Mouse (Mus musculus) 416B (cell line): Measurements from ENCODE around the gene Dnah14.
"Not testable (repeated sequence)": the region's sequence is repeated elsewhere in the genome, so short reads cannot be mapped to it uniquely, and the experiment has no call there.

Source experiments
- DNase-seq: peaks from one replicate; pipeline ENCODE4 v3.0.0; 2011; ENCODE audit warnings: low read depth

Dnah14 gene

DNA sequence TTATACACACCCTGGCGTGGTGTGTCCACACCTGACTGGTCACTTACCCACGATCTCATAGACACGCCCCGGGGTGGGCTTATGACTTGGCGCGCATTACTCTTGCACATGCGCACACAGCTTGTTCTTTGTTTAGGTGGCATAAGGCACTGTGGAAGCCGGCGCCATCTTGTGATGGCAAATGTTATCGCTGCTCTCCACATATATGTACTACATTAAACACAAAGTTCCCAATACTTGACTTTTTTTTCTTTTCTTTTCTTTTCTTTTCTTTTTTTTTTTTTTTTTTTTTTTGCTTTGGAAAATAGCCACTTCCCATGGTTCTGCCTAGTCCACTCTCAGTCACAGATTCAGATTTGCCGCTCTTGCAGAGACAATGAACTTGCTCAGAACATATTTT is 206.2 kb downstream of the Dnah14 start:
- DNase-seq, result not testable (repeated sequence)

GRCm38 (mm10) chr1:181789952-181790351 is 213.6 kb downstream of the Dnah14 start:
- DNase-seq, result no peak

GRCm38 (mm10) chr1:181793541-181793940 is 217.2 kb downstream of the Dnah14 start:
- no peak for DNase-seq

- DNase-seq, result no peak
Observed at GRCm38 (mm10) chr1:181799911-181800310, 223.6 kb downstream of the Dnah14 start.

- DNase-seq, result no peak
Observed at GRCm38 (mm10) chr1:181800667-181801066, 224.3 kb downstream of the Dnah14 start.

DNA sequence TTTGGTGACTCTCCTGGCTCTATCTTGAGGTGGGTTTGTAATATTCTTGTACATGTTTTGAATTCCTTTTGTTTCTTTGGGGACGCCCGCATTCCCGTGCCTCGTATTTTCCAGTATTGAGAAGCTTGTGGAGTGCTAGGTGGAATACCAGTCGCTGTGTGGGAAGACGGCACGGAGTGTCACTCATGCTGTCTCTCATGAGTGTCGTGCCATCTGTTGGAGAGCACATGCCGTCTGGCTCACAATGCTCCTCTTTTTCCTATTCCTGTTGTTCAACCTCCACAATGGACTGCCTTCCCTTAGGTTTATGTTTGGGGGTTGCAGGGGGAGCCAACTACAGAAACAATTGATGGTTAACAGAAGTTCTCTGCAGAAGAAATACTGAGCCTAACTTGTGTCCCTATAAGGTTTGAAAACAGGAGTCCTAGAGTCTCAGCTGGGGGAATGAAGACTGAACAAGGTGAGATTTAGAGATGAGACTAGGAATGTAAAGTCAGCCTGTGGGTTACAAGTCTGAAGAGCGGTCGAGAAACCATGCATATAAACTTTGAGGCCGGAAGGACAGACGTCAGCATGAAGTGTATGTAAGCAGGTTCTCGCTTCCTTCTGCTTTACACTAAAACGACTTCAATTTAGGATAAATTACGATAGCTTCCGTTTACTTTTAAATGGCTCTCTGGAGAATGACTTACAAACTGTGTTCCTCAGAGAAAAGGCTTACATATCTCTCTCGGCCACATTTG is 235.3 kb downstream of the Dnah14 start:
- no peak for DNase-seq

- DNase-seq, result no peak
Observed at GRCm38 (mm10) chr1:181826716-181827115, 250.4 kb downstream of the Dnah14 start.

DNA sequence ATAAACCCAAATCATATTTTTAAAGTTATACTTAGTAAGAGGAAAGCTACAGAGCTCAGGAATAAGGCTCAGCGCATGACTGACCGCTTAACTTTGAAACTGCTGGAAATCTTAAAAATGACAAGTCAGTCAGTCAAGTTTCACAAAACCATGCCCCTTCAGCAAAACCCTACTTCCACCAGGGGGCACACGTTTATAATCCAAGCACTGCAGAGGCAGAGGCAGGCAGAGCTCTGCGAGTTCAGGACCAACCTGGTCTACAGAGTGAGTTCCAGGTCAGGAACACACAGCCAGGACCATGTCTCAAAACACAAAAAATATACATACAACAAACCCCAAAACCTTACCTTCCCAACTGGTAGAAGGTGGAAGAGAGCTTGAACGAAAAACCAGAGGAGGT is 252.0 kb downstream of the Dnah14 start:
- DNase-seq, result peak; percentile 67

- DNase-seq, result no peak
Observed at GRCm38 (mm10) chr1:181832720-181833119, 256.4 kb downstream of the Dnah14 start.

GRCm38 (mm10) chr1:181833143-181833542 is 256.8 kb downstream of the Dnah14 start:
- no peak for DNase-seq

DNA sequence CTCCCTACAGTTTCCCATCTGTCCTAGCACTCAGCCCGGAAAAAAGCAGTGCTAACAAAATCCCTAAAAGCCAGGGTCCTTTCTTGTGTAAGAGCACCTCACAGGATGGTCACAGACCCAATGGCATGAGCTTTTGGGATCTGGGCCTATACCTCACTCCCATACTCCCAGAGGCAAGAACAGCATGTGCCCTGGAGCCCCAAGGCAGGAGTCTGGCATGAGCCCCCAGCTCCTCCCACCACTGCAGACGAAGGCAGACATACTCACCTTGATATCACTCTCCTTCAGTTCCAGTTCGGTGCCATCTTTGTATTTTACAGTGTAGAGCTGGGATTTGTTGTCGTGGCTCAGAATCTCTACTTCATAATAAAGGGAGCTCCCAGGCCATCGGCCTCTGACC is 261.8 kb downstream of the Dnah14 start:
- DNase-seq, result no peak

- peak; percentile 57 for DNase-seq
Observed at GRCm38 (mm10) chr1:181839746-181840366, 263.5 kb downstream of the Dnah14 start.

GRCm38 (mm10) chr1:181841396-181841795 is 265.0 kb downstream of the Dnah14 start:
- no peak for DNase-seq

DNA sequence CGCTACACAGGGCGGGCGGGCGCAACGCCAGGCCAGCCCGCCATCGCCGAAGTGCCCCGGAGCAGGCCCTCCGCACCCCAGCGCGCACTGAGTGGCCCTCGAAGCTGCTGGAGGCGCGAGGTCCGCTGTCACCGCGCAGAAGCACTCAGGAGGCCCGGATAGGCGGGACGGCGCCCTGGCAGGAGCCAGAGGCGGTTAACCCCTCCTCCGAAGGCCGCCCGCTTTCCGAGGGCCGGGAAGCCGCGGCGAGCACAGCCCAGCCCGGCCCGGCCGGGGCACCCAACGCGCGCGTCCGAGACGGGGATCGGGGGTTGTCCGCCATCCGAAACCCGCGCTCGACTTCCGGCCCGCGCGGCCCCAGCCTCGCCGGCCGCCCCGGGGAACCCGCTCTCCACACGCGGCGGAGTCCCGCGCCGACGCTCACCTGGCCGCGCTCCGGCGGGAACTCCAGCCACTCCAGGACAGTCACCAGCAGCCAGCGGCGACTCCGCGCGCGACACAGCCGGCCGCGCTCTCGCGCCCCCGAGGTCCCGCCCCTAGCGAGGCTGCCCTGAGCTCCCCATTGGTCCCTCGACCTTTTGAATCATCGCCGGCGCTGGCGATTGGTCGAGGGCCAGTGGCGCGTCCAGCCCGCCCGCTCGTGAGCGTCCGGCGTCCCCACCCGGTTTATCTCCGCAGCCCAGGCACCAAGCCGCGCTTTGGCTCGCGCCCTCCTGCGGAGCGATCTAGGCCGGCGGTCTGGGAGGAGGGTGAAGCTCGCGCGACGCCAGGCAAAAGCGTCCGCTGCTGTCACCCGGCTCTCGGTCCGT is 265.7 kb downstream of the Dnah14 start:
- peak; percentile 95 for DNase-seq

DNA sequence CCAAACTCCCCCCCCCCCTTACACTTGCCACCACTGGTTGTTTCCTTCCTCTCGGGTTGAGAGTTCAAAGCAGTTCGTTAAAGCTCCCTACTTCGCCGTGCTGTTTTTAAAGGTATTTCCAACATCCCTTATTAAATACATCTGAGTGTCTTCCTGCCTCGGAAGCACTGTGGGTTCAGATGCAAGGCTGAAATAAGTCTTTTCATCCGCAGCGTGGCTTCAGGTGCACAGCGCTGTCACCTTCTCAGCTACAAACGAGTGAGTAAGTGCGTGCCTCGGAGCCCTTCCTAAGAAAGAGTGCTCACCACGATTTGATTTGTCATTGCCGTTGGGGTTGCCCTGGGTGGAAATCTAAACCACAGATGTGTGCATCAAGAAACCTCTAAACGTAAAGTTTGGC is 266.4 kb downstream of the Dnah14 start, which contains the start of gene Lbr:
TSS of gene Lbr (minus strand) at position 266 of the 400 bp plus-strand sequence.
- DNase-seq, result peak; percentile 89

DNA sequence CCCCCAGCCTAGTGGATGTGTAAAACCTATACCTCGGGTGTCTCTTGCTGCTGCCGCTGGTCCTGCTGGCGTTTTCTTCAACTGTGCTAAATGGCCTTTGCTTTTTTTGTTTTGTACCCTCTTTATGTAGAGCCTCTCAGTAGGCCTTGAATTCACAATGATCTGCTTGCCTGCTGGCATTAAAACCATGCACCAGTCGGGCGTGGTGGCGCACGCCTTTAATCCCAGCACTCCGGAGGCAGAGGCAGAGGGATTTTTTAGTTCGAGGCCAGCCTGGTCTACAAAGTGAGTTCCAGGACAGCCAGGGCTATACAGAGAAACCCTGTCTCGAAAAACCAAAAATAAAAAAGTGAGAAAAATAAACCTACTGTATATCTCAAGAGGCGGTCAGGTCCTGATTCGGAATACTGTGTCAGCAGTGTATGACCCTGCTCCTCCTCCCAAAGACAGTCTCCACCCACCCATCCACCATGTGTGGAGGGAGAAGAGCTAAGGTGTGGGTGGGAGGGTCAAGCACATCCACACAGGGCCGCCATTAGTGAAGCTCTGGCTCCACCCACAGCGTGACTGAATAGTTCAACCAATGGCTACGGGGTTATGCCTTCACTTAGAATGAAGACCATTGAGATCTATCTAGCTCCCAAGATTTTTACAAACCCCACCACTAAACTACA is 268.7 kb downstream of the Dnah14 start:
- DNase-seq, result no peak

DNA sequence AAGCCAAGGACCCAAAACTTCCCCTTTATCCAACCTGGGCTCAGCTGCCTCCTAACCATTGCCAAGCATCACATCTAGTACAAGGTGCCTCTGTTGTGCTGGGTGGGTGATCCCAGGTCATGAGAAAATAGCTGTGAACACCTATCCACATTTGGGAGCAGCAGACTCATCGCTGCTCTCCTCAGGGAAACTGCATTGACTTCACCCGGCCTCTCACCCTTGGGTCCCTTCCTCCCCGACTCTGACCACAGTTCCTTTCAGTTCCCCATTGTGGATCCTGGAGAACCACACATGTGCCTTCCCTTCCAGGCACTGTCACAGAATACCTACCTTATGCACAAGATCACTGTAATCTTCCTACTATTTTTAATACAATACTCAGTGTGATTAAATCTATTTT is 269.4 kb downstream of the Dnah14 start:
- no peak for DNase-seq

GRCm38 (mm10) chr1:181847396-181847795 is 271.0 kb downstream of the Dnah14 start:
- no peak for DNase-seq

GRCm38 (mm10) chr1:181848210-181848609 is 271.9 kb downstream of the Dnah14 start:
- no peak for DNase-seq

- DNase-seq, result no peak
Observed at GRCm38 (mm10) chr1:181850441-181850840, 274.1 kb downstream of the Dnah14 start.

DNA sequence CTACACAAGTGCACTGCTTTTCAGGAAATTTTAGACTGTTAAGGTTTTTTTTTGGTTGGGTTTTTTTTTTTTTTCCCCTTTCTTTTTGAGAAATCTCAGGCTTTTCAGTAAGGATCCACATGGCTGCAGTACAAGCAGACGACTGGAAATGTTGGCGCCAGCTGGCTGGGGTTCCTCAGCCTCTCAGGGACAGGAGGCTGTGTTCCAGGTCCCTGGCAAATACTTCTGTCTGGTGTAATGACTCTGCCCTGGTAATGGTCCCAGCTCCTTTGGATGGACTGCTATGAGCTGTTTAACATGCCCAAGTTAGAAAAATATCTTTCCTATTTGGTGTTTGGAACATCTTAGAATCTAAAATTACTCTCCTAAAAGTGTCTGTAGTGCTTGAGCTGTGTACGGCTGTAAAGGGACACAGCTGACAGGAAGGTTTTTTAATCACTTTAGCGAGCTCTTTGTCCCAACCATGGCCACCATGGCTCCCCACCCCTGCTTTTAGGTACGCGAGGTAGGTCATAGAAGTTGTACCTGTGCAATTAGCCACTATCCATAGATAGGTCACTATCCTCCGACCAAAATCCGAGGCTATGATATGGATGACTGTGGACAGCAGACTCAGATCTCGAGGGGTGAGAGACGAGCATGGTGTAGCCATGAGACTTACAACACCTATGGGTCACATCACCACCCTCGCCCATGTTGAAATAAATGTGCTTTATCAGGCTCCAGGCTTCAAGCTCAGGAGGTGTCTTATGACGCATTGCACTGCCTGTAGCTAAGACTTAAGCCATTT is 275.4 kb downstream of the Dnah14 start:
- no peak for DNase-seq
